In the genomic region with DNA sequence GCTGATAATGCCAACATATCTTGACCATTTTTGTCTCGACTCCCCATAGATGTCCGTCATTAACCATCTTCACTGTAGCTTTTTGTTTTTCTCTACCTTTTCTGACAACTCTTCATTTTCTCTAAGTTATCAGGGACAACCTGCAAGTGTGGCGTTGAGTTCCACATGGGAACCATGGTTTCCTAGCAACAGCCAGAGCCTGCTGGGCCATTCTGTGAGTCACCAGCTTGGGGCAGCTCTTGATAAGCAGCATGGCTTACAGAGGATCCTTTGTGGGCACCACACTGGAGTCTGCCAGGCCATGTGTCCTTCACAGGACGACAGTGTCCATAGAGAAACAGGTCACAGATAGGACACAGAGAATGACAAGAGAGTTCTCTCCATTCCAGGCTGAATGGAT, we compare ENCODE assay signal across 9 mouse cellular contexts.
A peak's percentile ranks its signal among the peaks of the same experiment; 100 is the strongest.
DNase-seq lines count a peak whose midpoint lies in the region; ATAC-seq and TF ChIP-seq lines count a peak whose summit lies in the region.
"Had no signal": no experiment of that assay in that cellular context is flagged by ENCODE, and none has a peak within 500 bp of the region (broad histone marks: within the 10 kb centered on the region; RNA-seq: fewer than 3 reads in every experiment).

No protein-coding gene starts in this region.

- no peaks in the 10 kb centered on the region for H3K36me3 ChIP-seq in hindbrain, embryonic 15.5 days
- no peaks in the 10 kb centered on the region for H3K36me3 ChIP-seq in hindbrain, embryonic 11.5 days (ENCODE audit: control insufficient read depth, insufficient read depth, low read length)
- H3K36me3 ChIP-seq in heart, postnatal 0 days (replicated peaks; ENCODE audit: control insufficient read depth, insufficient read depth, low read length), result no peaks in the 10 kb centered on the region
- H3K36me3 ChIP-seq in forebrain, embryonic 16.5 days (ENCODE audit: control insufficient read depth, insufficient read depth), result no peaks in the 10 kb centered on the region
- H3K36me3 ChIP-seq in liver, postnatal 0 days (replicated peaks; ENCODE audit: insufficient read depth, low read length), result no peaks in the 10 kb centered on the region

- no peak overlapping the region for H3K4me2 ChIP-seq in hindbrain, embryonic 15.5 days
- no peak overlapping the region for H3K4me2 ChIP-seq in hindbrain, embryonic 11.5 days (replicated peaks; ENCODE audit: low read depth, low read length)
- no peak overlapping the region for H3K4me2 ChIP-seq in heart, postnatal 0 days (ENCODE audit: low read depth, low read length)
- no peak overlapping the region for H3K4me2 ChIP-seq in forebrain, embryonic 16.5 days (ENCODE audit: low read length)
- H3K4me2 ChIP-seq in liver, postnatal 0 days (ENCODE audit: low read depth, low read length), result no peak overlapping the region

- ATAC-seq in hindbrain, embryonic 15.5 days (ENCODE audit: low FRiP score, low read depth), result no peak
- ATAC-seq in hindbrain, embryonic 11.5 days (ENCODE audit: low FRiP score), result no peak
- ATAC-seq in heart, postnatal 0 days (ENCODE audit: insufficient read depth, low read depth), result peak; percentile 77
- no peak for ATAC-seq in forebrain, embryonic 16.5 days
- no peak for ATAC-seq in liver, postnatal 0 days

- H3K9ac ChIP-seq in hindbrain, embryonic 15.5 days, result no peak overlapping the region
- no peak overlapping the region for H3K9ac ChIP-seq in hindbrain, embryonic 11.5 days (ENCODE audit: low read depth, low read length)
- H3K9ac ChIP-seq in heart, postnatal 0 days (replicated peaks; ENCODE audit: low read depth, low read length), result no peak overlapping the region
- H3K9ac ChIP-seq in forebrain, embryonic 16.5 days (replicated peaks; ENCODE audit: low read depth, low read length), result no peak overlapping the region
- H3K9ac ChIP-seq in liver, postnatal 0 days (replicated peaks), result no peak overlapping the region

- no peak for TF ChIP-seq EP300 in heart, postnatal 0 days (IDR thresholded peaks at IDR 0.05; ENCODE audit: low read depth)
- no peak for TF ChIP-seq EP300 in liver, postnatal 0 days (IDR thresholded peaks at IDR 0.05; ENCODE audit: low read depth)

- DNase-seq in hindbrain, embryonic 11.5 days (ENCODE audit: low spot score), result no peak
- DNase-seq in 3T3-L1 (ENCODE audit: low read depth, low spot score), result peak; percentile 13
- peak; percentile 23 for DNase-seq in adrenal gland, postnatal 10 days
- DNase-seq in heart, postnatal 0 days (ENCODE audit: low spot score), result peak; percentile 57
- no peak for DNase-seq in yolk sac, embryonic 10.5 days (ENCODE audit: low spot score)
- no peak for DNase-seq in liver, postnatal 0 days

- no peaks in the 10 kb centered on the region for H3K9me3 ChIP-seq in hindbrain, embryonic 15.5 days
- H3K9me3 ChIP-seq in hindbrain, embryonic 11.5 days (ENCODE audit: control insufficient read depth, low read length), result no peaks in the 10 kb centered on the region
- no peaks in the 10 kb centered on the region for H3K9me3 ChIP-seq in heart, postnatal 0 days (replicated peaks; ENCODE audit: control insufficient read depth, low read length)
- H3K9me3 ChIP-seq in forebrain, embryonic 16.5 days (ENCODE audit: control insufficient read depth, low read length), result no peaks in the 10 kb centered on the region
- H3K9me3 ChIP-seq in liver, postnatal 0 days (ENCODE audit: low read length), result no peaks in the 10 kb centered on the region

- 52% methylated on average over 4 of the region's 4 CpGs for WGBS in hindbrain, embryonic 15.5 days
- 63% methylated on average over 4 of the region's 4 CpGs for WGBS in hindbrain, embryonic 11.5 days
- WGBS in heart, postnatal 0 days, result 50% methylated on average over 4 of the region's 4 CpGs
- WGBS in forebrain, embryonic 16.5 days, result 60% methylated on average over 4 of the region's 4 CpGs
- WGBS in liver, postnatal 0 days (ENCODE audit: insufficient replicate concordance), result 62% methylated on average over 4 of the region's 4 CpGs

- H3K4me1 ChIP-seq in hindbrain, embryonic 15.5 days (replicated peaks), result peaks cover 16% of the 10 kb centered on the region
- no peaks in the 10 kb centered on the region; the same call in 1 of the 2 replicates for H3K4me1 ChIP-seq in hindbrain, embryonic 11.5 days (replicated peaks; ENCODE audit: control insufficient read depth, insufficient read depth, low read length)
- peaks cover 11% of the 10 kb centered on the region for H3K4me1 ChIP-seq in heart, postnatal 0 days (ENCODE audit: control insufficient read depth, insufficient read depth)
- peaks cover 19% of the 10 kb centered on the region for H3K4me1 ChIP-seq in forebrain, embryonic 16.5 days (replicated peaks; ENCODE audit: control insufficient read depth, insufficient read depth, low read length)
- no peaks in the 10 kb centered on the region for H3K4me1 ChIP-seq in liver, postnatal 0 days (ENCODE audit: insufficient read depth)

- H3K4me3 ChIP-seq in hindbrain, embryonic 15.5 days, result no peak overlapping the region
- H3K4me3 ChIP-seq in hindbrain, embryonic 11.5 days (ENCODE audit: low read depth, low read length), result no peak overlapping the region
- H3K4me3 ChIP-seq in heart, postnatal 0 days (ENCODE audit: low read depth, low read length), result no peak overlapping the region
- no peak overlapping the region for H3K4me3 ChIP-seq in forebrain, embryonic 16.5 days (replicated peaks; ENCODE audit: low read length)
- H3K4me3 ChIP-seq in liver, postnatal 0 days (ENCODE audit: low read depth, low read length), result no peak overlapping the region
- H3K4me3 ChIP-seq: erythroblast, embryonic 14.5 days had no signal

- no peak for TF ChIP-seq CTCF in heart, postnatal 0 days (IDR thresholded peaks at IDR 0.05; ENCODE audit: low read depth)
- no peak for TF ChIP-seq CTCF in liver, postnatal 0 days (IDR thresholded peaks at IDR 0.05; ENCODE audit: low read depth)

- H3K27me3 ChIP-seq in hindbrain, embryonic 15.5 days, result no peaks in the 10 kb centered on the region
- no peaks in the 10 kb centered on the region for H3K27me3 ChIP-seq in hindbrain, embryonic 11.5 days (ENCODE audit: control insufficient read depth, insufficient read depth, low read length)
- H3K27me3 ChIP-seq in heart, postnatal 0 days (ENCODE audit: control insufficient read depth, insufficient read depth, low read length), result no peaks in the 10 kb centered on the region
- H3K27me3 ChIP-seq in forebrain, embryonic 16.5 days (replicated peaks; ENCODE audit: control insufficient read depth, insufficient read depth, low read length), result no peaks in the 10 kb centered on the region
- no peaks in the 10 kb centered on the region for H3K27me3 ChIP-seq in liver, postnatal 0 days (ENCODE audit: insufficient read depth, low read length)

- H3K27ac ChIP-seq in hindbrain, embryonic 15.5 days (replicated peaks), result peak overlapping the region; percentile 73; the same call in 1 of the 2 replicates
- H3K27ac ChIP-seq in hindbrain, embryonic 11.5 days (ENCODE audit: low read depth, low read length), result no peak overlapping the region
- H3K27ac ChIP-seq in heart, postnatal 0 days (ENCODE audit: low read depth), result no peak overlapping the region
- no peak overlapping the region for H3K27ac ChIP-seq in forebrain, embryonic 16.5 days (ENCODE audit: low read length)
- no peak overlapping the region for H3K27ac ChIP-seq in liver, postnatal 0 days (ENCODE audit: low read depth)

Comparison
In these comparisons a context has a peak if more than half of its experiments do, and no peak if none do; other contexts are left out.
1. DNase-seq: peak in 3T3-L1 (single experiment), adrenal gland, postnatal 10 days (single experiment) and heart, postnatal 0 days (single experiment); none in hindbrain, embryonic 11.5 days (single experiment), yolk sac, embryonic 10.5 days (single experiment) and liver, postnatal 0 days (single experiment).